In genomic region chr14:41198037-41198730, GRCm38 (mm10) we compare ENCODE assay signal across 21 mouse cellular contexts. TPM values are rescaled to one million over a fixed set of nuclear protein-coding genes. Genes with fewer than 3 reads are reported as not detected.
DNase-seq lines count a peak whose midpoint lies in the region; ATAC-seq and TF ChIP-seq lines count a peak whose summit lies in the region.
"Had no signal": no experiment of that assay in that cellular context is flagged by ENCODE, and none has a peak within 500 bp of the region (broad histone marks: within the 10 kb centered on the region; RNA-seq: fewer than 3 reads in every experiment).

No protein-coding gene starts in this region.

- no peak for TF ChIP-seq EP300 in liver, embryonic 14.5 days (IDR thresholded peaks at IDR 0.05; ENCODE audit: low read depth)

- no peaks in the 10 kb centered on the region for H3K9me3 ChIP-seq in liver, embryonic 14.5 days (ENCODE audit: control insufficient read depth, low read length)
- H3K9me3 ChIP-seq in heart, embryonic 10.5 days, result no peaks in the 10 kb centered on the region
- no peaks in the 10 kb centered on the region for H3K9me3 ChIP-seq in liver, embryonic 15.5 days (replicated peaks)
- H3K9me3 ChIP-seq: embryonic facial prominence, embryonic 12.5 days had no signal

- DNase-seq in adrenal gland, postnatal 14 days, result peak; percentile 37
- DNase-seq in adrenal gland, adult 18-20 months (ENCODE audit: low spot score in 2 of 2), result no peak
- no peak for DNase-seq in liver, embryonic 14.5 days (ENCODE audit: low read depth in 3 of 3, low spot score in 3 of 3)
- DNase-seq in liver, result no peak
- DNase-seq in heart, embryonic 10.5 days (ENCODE audit: low spot score), result no peak
- no peak for DNase-seq in B cell, adult 2 months
- DNase-seq in thymus, postnatal 36 days, result no peak
- DNase-seq: cerebellum, adult 9-11 months; thymus, postnatal 25 days had no signal

- no peaks in the 10 kb centered on the region for H3K36me3 ChIP-seq in liver, embryonic 14.5 days (replicated peaks; ENCODE audit: control insufficient read depth, insufficient read depth, low read depth)
- H3K36me3 ChIP-seq in heart, embryonic 10.5 days, result no peaks in the 10 kb centered on the region
- no peaks in the 10 kb centered on the region for H3K36me3 ChIP-seq in liver, embryonic 15.5 days (replicated peaks)
- H3K36me3 ChIP-seq: embryonic facial prominence, embryonic 12.5 days had no signal

- no peak overlapping the region for H3K4me2 ChIP-seq in liver, embryonic 14.5 days (ENCODE audit: low read depth)
- no peak overlapping the region for H3K4me2 ChIP-seq in liver, embryonic 15.5 days
- H3K4me2 ChIP-seq: embryonic facial prominence, embryonic 12.5 days had no signal

- peak; percentile 35; the same call in 1 of the 2 replicates for ATAC-seq in liver, embryonic 14.5 days (ENCODE audit: insufficient read depth)
- ATAC-seq in liver, embryonic 15.5 days (ENCODE audit: insufficient read depth), result peak; percentile 37

- no peak for TF ChIP-seq CTCF in liver, embryonic 14.5 days (IDR thresholded peaks at IDR 0.05; ENCODE audit: low read depth)

- H3K9ac ChIP-seq in liver, embryonic 14.5 days (replicated peaks), result no peak overlapping the region
- no peak overlapping the region for H3K9ac ChIP-seq in liver, embryonic 15.5 days
- H3K9ac ChIP-seq: embryonic facial prominence, embryonic 12.5 days had no signal

- H3K27me3 ChIP-seq in liver, embryonic 14.5 days (ENCODE audit: control insufficient read depth, insufficient read depth, low read length), result no peaks in the 10 kb centered on the region
- H3K27me3 ChIP-seq in heart, embryonic 10.5 days (ENCODE audit: insufficient read depth, poor library complexity, severe bottlenecking), result no peaks in the 10 kb centered on the region
- no peaks in the 10 kb centered on the region for H3K27me3 ChIP-seq in liver, embryonic 15.5 days
- H3K27me3 ChIP-seq: embryonic facial prominence, embryonic 12.5 days had no signal

- H3K4me3 ChIP-seq in liver, embryonic 14.5 days (ENCODE audit: insufficient read depth in 1 of 2, low read depth in 2 of 2, low read length in 2 of 2), result no peak overlapping the region
- no peak overlapping the region for H3K4me3 ChIP-seq in heart, embryonic 10.5 days
- no peak overlapping the region for H3K4me3 ChIP-seq in liver, embryonic 15.5 days (replicated peaks)
- H3K4me3 ChIP-seq: embryonic facial prominence, embryonic 12.5 days; left cerebral cortex, adult 2 months had no signal

- no peak overlapping the region for H3K27ac ChIP-seq in liver, embryonic 14.5 days
- H3K27ac ChIP-seq in heart, embryonic 10.5 days, result peak overlapping the region; percentile 36; the same call in 1 of the 2 replicates
- no peak overlapping the region for H3K27ac ChIP-seq in liver, embryonic 15.5 days (replicated peaks)
- H3K27ac ChIP-seq: embryonic facial prominence, embryonic 12.5 days; left cerebral cortex, adult 2 months had no signal

- no peaks in the 10 kb centered on the region for H3K4me1 ChIP-seq in liver, embryonic 14.5 days (replicated peaks; ENCODE audit: control insufficient read depth in 2 of 2, insufficient read depth in 2 of 2, low read length in 1 of 2)
- H3K4me1 ChIP-seq in heart, embryonic 10.5 days, result peaks cover 2% of the 10 kb centered on the region; the same call in 1 of the 2 replicates
- no peaks in the 10 kb centered on the region for H3K4me1 ChIP-seq in liver, embryonic 15.5 days (replicated peaks)
- H3K4me1 ChIP-seq: embryonic facial prominence, embryonic 12.5 days had no signal

- 26% methylated on average over 6 of the region's 6 CpGs for WGBS in liver, embryonic 14.5 days (ENCODE audit: insufficient replicate concordance)
- 38% methylated on average over 6 of the region's 6 CpGs for WGBS in heart, embryonic 10.5 days
- WGBS in liver, embryonic 15.5 days (ENCODE audit: insufficient replicate concordance), result 25% methylated on average over 6 of the region's 6 CpGs

RNA-seq across cellular contexts. Expression of gene Sftpd, which starts 13.2 kb away (rescaled TPM):
- total RNA-seq in adrenal gland, postnatal 14 days (2021), result not detected in 2 replicates
- total RNA-seq in adrenal gland, adult 18-20 months (2021), result not detected
- not detected in 2 replicates for polyA plus RNA-seq in liver, embryonic 14.5 days (2012; rRNA removed)
- 0.27 TPM in 1 of 2 replicates, not detected in the other for polyA plus RNA-seq in liver, embryonic 14.5 days (2014; fragmentation: Nextera tagmentation; extraction: Ambion mirVana)
- polyA plus RNA-seq in heart, embryonic 10.5 days (2016; fragmentation: Nextera tagmentation; extraction: Ambion mirVana), result not detected in 2 replicates
- polyA plus RNA-seq in liver, embryonic 15.5 days (2015; fragmentation: Nextera tagmentation; extraction: Ambion mirVana), result 0.20 and 0.41 TPM in 2 replicates
- total RNA-seq: gastrocnemius, adult 18-20 months; hematopoietic stem cell, adult 5-6 weeks; left cerebral cortex, adult 2 months; megakaryocyte progenitor cell, adult 5-6 weeks; midbrain, postnatal 0 days had no signal
- polyA plus RNA-seq: brain, embryonic 14.5 days; embryonic facial prominence, embryonic 12.5 days; forebrain, embryonic 11.5 days; intestine, embryonic 14.5 days; neural tube, embryonic 14.5 days had no signal

RNA-seq across cellular contexts. Expression of gene Mbl1, which starts 46.9 kb away (rescaled TPM):
- total RNA-seq in adrenal gland, postnatal 14 days (2021), result 0.64 and 24.3 TPM in 2 replicates
- not detected for total RNA-seq in adrenal gland, adult 18-20 months (2021)
- polyA plus RNA-seq in liver, embryonic 14.5 days (2012; rRNA removed), result 5.5 and 9.6 TPM in 2 replicates
- 26.0 and 27.5 TPM in 2 replicates for polyA plus RNA-seq in liver, embryonic 14.5 days (2014; fragmentation: Nextera tagmentation; extraction: Ambion mirVana)
- 0.59 TPM in 1 of 2 replicates, not detected in the other for polyA plus RNA-seq in heart, embryonic 10.5 days (2016; fragmentation: Nextera tagmentation; extraction: Ambion mirVana)
- 32.3 and 33.2 TPM in 2 replicates for polyA plus RNA-seq in liver, embryonic 15.5 days (2015; fragmentation: Nextera tagmentation; extraction: Ambion mirVana)
- total RNA-seq: ES-E14; gastrocnemius, adult 18-20 months; hematopoietic stem cell, adult 5-6 weeks; left cerebral cortex, adult 2 months; megakaryocyte progenitor cell, adult 5-6 weeks; midbrain, postnatal 0 days had no signal
- polyA plus RNA-seq: brain, embryonic 14.5 days; embryonic facial prominence, embryonic 12.5 days; forebrain, embryonic 11.5 days; intestine, embryonic 14.5 days; midbrain, postnatal 0 days; neural tube, embryonic 14.5 days had no signal
